Mouse (Mus musculus): ENCODE results near the gene Xpr1. TPM values are rescaled to one million over a fixed set of nuclear protein-coding genes. Genes with fewer than 3 reads are reported as not detected.

The Xpr1 gene
- total RNA-seq, 1 experiment from 2014 or later = 27.5 TPM

DNA sequence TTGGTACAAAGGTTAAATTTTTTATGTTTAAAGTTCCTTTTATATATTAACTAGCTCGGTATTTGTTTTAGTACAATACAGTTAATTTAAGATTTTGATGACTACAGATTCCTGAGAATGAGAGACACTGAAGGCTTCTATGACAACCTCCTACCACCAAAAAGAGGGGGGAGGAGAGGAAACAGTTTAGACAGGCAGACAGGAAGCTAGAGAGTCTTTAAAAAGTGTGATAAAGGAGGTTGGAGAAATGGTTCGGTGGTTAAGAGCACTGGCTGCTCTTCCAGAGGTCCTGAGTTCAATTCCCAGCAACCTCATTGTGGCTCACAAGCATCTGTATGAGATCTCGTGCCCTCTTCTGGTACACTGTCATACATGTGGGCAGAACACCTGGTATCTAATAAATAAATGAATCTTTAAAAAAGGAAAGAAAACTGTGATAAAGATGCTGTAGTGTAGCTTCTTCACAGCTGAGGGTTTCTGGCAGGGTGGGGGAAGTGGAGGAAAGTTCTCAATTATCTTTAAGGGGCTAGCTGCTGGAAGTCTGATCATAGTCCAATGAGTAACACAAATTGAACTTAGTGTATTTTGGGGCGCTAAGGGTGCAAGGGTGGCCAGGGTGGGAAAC is 55.6 kb downstream of the Xpr1 start:
- no peak for ATAC-seq (replicated peaks in 1 of 2; ENCODE audit: insufficient read depth in 1 of 2, low FRiP score in 2 of 2, low TSS enrichment in 1 of 2, low read depth in 1 of 2, poor library complexity in 2 of 2, severe bottlenecking in 2 of 2)

DNA sequence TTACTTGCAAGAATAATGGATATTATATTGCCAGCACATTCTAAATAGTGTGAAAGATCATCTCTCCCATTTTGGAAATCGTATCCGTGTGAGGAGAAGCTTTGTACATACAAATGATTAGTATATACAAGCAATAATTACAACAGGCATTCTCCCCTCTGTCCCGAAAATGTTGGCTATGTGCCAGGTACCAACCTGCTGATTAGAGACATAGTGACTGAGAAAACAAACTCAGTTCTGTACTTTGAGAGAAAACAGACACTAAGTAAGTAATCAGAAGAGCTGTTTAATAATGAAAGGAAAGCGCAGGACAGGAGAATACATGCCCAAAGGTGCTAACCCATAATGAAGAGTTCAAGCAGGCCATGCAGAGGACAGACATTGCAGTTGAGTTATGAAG is 64.1 kb downstream of the Xpr1 start:
- ATAC-seq (replicated peaks in 1 of 2; ENCODE audit: insufficient read depth in 1 of 2, low FRiP score in 2 of 2, low TSS enrichment in 1 of 2, low read depth in 1 of 2, poor library complexity in 2 of 2, severe bottlenecking in 2 of 2) = no peak

DNA sequence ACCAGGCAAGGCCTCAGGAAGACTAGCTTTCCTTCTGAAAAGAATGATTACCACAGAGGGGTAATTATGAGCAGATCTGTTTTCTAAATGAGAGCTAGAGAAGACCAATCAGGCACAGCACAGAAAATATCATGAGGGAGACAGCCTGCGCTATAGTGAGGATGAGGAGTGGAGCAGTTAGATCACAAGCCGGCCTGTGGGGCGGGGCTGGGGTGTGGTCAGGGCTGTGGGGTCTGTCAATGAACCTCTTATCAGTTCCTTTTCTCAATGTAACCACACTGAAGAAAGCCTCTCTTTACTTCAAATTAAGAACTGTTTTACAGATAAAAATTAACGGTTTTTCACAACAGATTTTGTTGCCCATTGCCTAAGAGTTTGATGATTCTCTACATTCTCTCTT is 65.7 kb downstream of the Xpr1 start:
- peak in 1 of 2 experiments; percentile 62; a peak in 1 of 4 replicates for ATAC-seq (replicated peaks in 1 of 2; ENCODE audit: insufficient read depth in 1 of 2, low FRiP score in 2 of 2, low TSS enrichment in 1 of 2, low read depth in 1 of 2, poor library complexity in 2 of 2, severe bottlenecking in 2 of 2)

DNA sequence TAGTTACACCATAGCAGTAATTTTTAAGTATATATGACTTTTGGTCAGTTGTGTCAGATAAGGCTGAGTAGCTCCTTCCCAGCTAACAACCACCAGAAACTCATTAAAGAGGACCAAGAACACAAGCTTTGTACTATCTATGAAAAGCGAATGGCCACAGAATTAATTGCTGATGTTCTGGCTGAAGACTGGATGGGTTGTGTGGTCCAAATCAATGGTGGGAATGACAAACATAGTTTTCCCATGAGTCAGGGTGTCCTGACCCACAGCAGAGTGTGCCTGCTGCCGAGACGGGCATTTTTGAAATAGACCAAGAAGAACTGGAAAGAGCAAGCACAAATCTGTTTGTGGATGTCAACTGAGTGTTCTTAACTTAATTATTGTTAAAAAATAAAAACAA is 68.7 kb downstream of the Xpr1 start:
- no peak for ATAC-seq (replicated peaks in 1 of 2; ENCODE audit: insufficient read depth in 1 of 2, low FRiP score in 2 of 2, low TSS enrichment in 1 of 2, low read depth in 1 of 2, poor library complexity in 2 of 2, severe bottlenecking in 2 of 2)

DNA sequence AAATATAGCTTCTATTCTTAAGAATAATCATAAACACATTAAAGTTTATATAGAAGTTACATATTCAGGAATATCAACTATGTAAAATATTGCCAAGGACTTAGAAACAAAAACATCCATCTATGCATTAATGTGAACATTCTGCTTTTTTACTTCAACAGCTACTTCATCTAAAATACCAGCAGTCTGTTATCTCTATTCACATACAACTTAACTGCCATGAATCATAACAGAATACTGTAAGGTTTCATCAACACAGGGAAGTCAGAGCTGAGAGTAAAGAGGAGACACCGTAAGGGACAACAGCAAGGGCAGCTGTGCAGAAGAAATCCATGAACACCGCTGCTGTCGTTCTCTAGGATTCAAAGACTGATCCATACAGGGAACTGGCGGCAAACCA is 69.9 kb downstream of the Xpr1 start:
- ATAC-seq (replicated peaks in 1 of 2; ENCODE audit: insufficient read depth in 1 of 2, low FRiP score in 2 of 2, low TSS enrichment in 1 of 2, low read depth in 1 of 2, poor library complexity in 2 of 2, severe bottlenecking in 2 of 2) = no peak; a peak in 1 of 4 replicates

DNA sequence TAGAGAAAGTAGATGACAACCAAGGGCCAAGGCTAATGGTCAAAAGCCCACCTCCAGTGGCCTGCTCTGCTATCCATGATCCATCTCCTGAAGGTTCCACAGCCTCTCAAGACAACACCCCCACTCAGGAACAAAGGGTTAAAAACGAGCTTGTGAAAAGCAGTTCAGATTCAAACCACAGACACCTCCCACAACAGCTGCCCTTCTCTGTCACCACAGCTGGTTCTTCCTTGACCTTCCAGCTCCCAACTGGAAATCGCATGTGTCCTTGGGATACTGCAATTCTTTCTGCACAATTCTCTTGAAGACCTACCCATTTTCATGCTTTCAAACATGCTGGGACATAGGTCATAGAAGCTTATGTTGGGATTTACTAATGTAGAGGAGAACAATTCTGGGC is 73.2 kb downstream of the Xpr1 start:
- no peak for ATAC-seq (replicated peaks in 1 of 2; ENCODE audit: insufficient read depth in 1 of 2, low FRiP score in 2 of 2, low TSS enrichment in 1 of 2, low read depth in 1 of 2, poor library complexity in 2 of 2, severe bottlenecking in 2 of 2)

DNA sequence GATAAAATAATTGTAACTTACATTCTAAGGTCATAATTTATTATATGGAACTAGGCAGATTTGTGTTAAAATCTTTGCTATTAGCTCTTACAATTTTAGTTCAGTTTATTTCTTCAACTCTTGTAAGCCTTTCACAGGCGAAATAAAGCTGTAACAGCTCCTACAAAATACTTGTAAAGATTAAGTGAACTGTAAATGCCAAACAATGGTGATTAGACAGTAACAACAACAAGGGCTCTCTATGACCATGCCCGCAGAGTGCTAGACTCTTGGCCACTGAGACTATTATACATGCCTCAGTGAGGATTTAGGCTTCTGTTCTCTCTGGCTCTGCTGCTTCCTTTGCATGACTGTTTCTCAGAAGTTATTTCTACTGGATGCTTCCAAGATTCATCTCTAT is 77.6 kb downstream of the Xpr1 start:
- ATAC-seq (replicated peaks in 1 of 2; ENCODE audit: insufficient read depth in 1 of 2, low FRiP score in 2 of 2, low TSS enrichment in 1 of 2, low read depth in 1 of 2, poor library complexity in 2 of 2, severe bottlenecking in 2 of 2) = no peak

DNA sequence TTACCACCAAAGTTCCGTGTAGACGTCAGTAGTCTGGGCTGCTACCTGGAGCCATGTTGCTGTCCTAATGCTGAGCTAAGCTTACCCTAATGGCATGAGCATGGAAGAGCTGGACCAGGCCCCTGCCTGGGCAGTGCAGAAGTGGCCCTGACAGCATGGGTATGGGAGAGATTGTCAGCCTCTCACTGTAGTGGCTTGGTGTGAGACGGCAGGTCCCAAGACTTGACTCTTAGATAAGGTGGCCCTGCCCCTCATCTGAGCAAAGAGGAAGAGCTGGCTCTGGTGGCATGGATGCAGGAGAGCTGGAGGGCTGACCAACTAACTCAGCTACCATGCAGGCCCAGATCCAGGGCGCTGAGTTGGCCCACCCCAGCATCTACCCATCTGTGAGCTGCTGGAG is 79.9 kb downstream of the Xpr1 start:
- ATAC-seq (replicated peaks in 1 of 2; ENCODE audit: insufficient read depth in 1 of 2, low FRiP score in 2 of 2, low TSS enrichment in 1 of 2, low read depth in 1 of 2, poor library complexity in 2 of 2, severe bottlenecking in 2 of 2) = no peak

DNA sequence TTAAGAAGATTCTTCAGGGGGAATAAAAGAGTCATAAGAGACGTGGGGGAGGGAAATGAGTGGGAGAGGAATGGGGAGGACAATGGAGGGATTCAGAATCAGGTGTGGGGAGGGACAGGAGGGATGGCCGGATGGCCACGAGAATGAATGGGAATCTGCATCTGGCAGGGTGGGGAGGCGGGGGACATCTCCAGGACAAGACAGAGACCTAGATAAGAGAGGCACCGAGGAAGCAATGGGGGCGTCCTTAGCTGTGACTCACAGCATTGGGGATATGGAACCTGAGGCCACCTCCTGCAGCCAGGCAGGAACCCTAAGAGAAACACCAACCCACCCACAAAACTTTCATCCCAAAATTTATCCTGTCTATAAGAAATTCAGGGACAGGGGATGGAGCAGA is 81.3 kb downstream of the Xpr1 start:
- no peak for ATAC-seq (replicated peaks in 1 of 2; ENCODE audit: insufficient read depth in 1 of 2, low FRiP score in 2 of 2, low TSS enrichment in 1 of 2, low read depth in 1 of 2, poor library complexity in 2 of 2, severe bottlenecking in 2 of 2)

DNA sequence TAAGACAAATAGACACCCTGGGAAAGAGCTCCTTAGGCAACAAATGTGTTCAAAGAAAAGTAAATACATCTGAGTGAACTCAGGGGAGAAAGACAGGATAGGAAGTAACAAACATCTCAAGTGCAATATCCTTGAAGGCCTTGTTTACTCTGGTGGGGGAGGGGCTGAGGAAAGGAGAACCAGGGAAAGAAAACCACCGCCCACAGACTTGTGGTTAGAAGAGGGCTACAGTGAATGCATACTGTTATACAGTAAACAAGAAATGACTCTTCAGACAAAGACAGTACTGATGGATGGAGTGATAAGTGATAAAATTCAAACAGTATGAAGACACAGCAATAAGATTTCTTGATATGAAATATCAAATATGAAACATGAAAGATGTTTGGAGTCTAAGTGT is 95.0 kb downstream of the Xpr1 start:
- ATAC-seq (replicated peaks in 1 of 2; ENCODE audit: insufficient read depth in 1 of 2, low FRiP score in 2 of 2, low TSS enrichment in 1 of 2, low read depth in 1 of 2, poor library complexity in 2 of 2, severe bottlenecking in 2 of 2) = peak; percentile 53 to 59; a peak in 3 of 4 replicates

DNA sequence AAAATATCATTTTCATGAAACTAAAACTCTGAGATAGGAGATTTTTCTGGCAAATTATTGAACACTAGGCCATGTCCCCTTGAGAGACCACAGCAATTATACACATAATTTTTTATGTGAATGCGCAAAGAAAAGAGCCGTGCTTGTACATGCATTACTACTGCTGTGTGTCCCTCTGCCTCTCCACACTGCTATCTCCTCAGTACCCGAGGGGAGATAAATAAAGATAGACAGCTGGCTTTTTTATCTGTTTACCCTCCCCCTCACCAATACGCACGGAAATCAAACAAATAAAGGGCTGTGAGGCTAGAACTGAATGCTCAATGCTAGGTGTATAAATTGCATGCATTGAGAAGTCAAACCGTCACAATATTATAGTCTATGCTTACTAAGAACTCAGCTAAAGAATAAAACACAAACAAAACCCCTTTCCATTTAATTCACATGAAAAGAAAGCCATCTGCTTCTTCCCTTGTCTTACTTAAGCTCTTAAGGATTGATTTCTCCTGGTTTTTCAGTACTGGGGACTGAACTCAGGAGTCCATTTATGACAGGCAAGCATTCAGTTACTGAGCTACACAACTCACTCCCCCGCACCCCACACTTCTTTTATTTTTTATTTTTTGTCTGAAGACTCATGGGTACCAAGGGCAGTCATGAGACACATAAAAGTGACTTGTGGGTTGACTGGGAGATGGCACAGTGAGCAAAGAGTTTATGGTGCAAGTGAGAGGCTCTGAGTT is 97.0 kb downstream of the Xpr1 start:
- ATAC-seq (replicated peaks in 1 of 2; ENCODE audit: insufficient read depth in 1 of 2, low FRiP score in 2 of 2, low TSS enrichment in 1 of 2, low read depth in 1 of 2, poor library complexity in 2 of 2, severe bottlenecking in 2 of 2) = no peak

DNA sequence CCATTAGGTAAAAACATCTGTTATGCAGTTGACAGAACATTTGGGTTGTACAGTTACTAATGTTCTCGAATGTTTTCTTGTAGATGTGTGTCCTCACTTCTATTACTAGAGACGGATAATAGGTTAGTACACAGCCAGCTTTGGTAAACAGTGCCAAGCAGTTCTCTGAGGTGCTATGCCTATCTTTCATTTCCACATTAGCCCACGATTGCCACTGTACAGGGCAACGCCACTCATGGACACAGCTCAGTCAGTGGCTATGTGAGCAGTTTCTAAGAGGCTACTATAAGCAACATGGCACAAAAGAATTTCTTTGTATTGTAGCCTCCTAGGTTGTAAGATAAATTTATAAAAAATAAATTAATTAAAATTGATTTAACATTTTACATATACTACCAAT is 97.7 kb downstream of the Xpr1 start:
- ATAC-seq (replicated peaks in 1 of 2; ENCODE audit: insufficient read depth in 1 of 2, low FRiP score in 2 of 2, low TSS enrichment in 1 of 2, low read depth in 1 of 2, poor library complexity in 2 of 2, severe bottlenecking in 2 of 2) = no peak

DNA sequence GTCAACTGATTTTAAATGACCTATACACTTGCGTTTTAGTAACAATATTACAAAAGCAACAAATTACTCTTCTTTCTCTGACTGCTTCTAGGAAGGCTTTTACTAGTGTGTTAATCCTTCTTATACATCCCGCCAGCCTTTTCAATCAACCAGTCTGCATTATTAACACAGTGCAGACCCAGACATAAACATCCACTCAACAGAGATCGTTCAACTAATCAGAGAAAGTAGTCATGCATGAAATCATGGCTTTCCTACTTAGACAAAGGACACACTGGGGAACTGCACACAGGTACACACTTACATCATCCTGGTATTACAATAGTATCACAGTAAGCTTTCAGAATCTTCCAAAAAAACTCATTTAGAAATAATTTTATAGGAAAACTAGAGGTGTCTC is 105.5 kb downstream of the Xpr1 start:
- ATAC-seq (replicated peaks in 1 of 2; ENCODE audit: insufficient read depth in 1 of 2, low FRiP score in 2 of 2, low TSS enrichment in 1 of 2, low read depth in 1 of 2, poor library complexity in 2 of 2, severe bottlenecking in 2 of 2) = no peak

DNA sequence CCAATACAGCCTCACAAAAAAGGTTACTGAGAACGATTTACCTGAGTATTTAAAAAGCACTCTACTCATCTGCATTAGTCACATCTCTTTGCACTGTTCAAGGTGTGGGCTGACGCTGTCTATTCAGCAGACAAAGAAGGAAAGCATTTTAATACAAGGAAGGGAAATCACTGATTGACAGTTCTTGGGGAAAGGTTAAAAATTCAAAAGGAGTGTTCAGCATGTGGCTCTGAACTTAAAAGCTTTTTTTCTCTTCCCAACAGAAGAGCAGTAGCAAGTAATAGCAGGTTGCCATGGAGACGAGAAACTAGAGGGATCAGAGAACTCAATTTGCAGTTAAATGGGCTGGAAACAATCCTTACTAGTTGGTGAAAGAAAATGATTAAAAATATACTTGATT is 110.3 kb downstream of the Xpr1 start:
- ATAC-seq (replicated peaks in 1 of 2; ENCODE audit: insufficient read depth in 1 of 2, low FRiP score in 2 of 2, low TSS enrichment in 1 of 2, low read depth in 1 of 2, poor library complexity in 2 of 2, severe bottlenecking in 2 of 2) = no peak

DNA sequence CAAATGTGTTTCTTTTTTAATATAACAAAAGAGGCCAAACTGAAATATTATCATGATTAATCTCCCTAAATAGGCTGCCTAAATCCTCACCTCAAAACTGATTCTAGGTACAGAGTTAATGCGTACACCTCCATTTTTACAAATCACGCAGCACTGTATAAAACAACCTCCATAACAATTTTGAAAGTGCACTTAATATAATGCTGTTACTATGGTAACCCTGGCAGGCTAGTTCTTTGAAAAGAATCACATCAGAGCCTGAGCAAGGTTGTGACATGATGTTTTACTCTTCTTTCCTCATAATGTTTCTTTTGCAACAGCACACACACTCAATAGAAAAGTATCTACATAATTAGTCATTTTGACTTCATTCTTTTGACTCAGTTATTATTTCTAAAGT is 113.8 kb downstream of the Xpr1 start:
- ATAC-seq (replicated peaks in 1 of 2; ENCODE audit: insufficient read depth in 1 of 2, low FRiP score in 2 of 2, low TSS enrichment in 1 of 2, low read depth in 1 of 2, poor library complexity in 2 of 2, severe bottlenecking in 2 of 2) = no peak

DNA sequence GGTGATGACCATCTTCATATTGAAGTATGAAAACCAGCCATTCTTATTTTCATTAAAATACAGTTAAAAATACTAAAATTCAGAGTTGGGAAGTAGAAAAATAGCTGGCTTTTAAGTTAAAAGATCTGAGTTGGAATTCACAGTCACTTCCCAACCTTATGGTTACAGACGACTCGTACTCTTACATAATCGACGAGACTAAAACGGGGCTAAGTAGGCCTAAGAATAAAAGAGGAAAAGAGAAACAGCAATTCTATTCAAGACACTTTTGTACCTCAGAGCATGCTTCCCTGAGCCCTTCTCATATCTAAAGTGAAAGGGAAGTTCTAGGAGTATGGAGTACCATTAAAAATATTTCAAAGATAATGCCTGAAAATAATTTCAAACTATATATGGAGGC is 119.6 kb downstream of the Xpr1 start:
- ATAC-seq (replicated peaks in 1 of 2; ENCODE audit: insufficient read depth in 1 of 2, low FRiP score in 2 of 2, low TSS enrichment in 1 of 2, low read depth in 1 of 2, poor library complexity in 2 of 2, severe bottlenecking in 2 of 2) = no peak

DNA sequence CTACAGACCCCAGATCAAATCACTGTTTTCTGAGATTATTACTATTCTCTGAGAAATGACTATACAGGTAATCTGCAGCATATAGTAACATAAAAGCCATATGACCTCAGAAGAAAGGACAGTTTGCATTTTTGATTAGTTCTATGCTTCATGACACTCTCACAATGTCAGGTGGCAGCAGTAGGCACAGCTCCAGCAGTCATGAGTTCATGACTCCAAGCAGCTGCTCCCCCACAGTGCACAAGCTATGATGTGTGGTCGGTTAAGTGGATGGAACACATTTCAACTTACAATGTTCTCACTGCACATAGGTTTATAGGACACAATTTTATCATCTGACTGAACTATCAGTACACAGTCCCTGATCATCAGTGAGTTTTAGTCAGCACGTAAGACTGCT is 120.0 kb downstream of the Xpr1 start:
- ATAC-seq (replicated peaks in 1 of 2; ENCODE audit: insufficient read depth in 1 of 2, low FRiP score in 2 of 2, low TSS enrichment in 1 of 2, low read depth in 1 of 2, poor library complexity in 2 of 2, severe bottlenecking in 2 of 2) = no peak

DNA sequence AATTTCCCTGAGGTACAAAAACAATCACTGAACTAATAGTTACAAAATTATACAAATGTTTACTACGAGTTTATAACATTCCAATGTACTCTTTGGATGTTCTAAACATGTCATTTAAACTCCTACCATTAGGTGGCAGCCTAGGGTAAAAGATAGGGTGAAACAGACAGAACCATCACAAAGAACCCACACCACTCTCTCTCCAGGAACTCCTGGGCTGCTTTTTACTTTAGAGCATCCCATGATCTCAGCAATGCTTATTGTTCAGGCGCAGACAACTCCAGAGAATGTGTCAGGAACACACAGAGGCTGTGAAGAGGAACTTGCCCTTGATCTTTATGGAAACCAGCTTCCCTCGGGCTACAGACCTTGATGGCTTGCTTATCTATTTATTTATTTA is 123.8 kb downstream of the Xpr1 start:
- peak; percentile 71 to 83 for ATAC-seq (replicated peaks in 1 of 2; ENCODE audit: insufficient read depth in 1 of 2, low FRiP score in 2 of 2, low TSS enrichment in 1 of 2, low read depth in 1 of 2, poor library complexity in 2 of 2, severe bottlenecking in 2 of 2)

DNA sequence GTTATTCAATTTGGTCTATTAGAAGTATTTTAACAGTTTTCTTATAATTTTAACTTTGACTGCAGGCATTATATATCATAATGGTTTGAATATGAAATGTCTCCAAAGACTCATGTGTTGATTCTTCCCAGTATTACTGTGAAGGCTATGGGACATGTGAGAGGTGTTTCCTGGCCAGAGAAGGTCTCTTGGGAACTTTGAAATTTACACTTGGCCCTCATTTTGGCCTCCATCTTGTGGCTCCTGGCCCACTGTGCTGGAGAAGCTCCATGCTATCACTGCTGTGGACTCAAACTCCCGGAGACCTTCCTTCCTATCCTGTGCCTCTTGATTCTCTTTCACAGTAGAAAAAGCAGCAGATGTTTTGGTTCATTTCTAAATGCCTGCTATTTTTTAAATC is 127.8 kb downstream of the Xpr1 start:
- no peak for ATAC-seq (replicated peaks in 1 of 2; ENCODE audit: insufficient read depth in 1 of 2, low FRiP score in 2 of 2, low TSS enrichment in 1 of 2, low read depth in 1 of 2, poor library complexity in 2 of 2, severe bottlenecking in 2 of 2)
